Mouse (Mus musculus) embryo, embryonic 10.5 days (tissue): Measurements from ENCODE around the gene Zfhx3.

Experiments
- DNase-seq: peaks from one replicate; pipeline ENCODE4 v3.0.0-alpha.2; 2015; ENCODE audit warnings: low spot score

Gene Zfhx3

GRCm38 (mm10) chr8:108089632-108090031 lies 147.2 kb downstream of the Zfhx3 start:
- no peak for DNase-seq

DNA sequence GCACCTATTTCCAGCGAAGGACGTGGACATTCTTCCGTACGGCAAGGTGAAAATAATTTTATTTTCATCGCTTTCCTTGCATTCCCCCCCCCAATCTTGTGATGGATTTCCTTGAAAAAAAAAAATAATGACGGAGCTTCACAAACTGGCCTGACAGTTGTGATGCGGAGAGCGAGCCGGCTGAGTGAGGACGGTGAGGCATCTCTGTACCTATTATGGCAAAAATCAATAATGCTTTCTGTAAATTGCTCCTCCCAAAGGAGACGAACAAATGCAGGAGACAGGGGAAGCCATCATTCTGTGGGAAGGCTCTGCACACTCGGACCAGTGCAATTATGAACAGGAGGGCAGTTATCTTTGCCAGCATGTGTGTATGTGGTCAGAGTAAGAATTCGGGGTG lies 156.2 kb downstream of the Zfhx3 start:
- DNase-seq = no peak

- DNase-seq = peak; percentile 64
Observed at GRCm38 (mm10) chr8:108101131-108101530, 158.7 kb downstream of the Zfhx3 start.

GRCm38 (mm10) chr8:108101978-108102865 lies 159.8 kb downstream of the Zfhx3 start:
- no peak for DNase-seq

GRCm38 (mm10) chr8:108104471-108105098 lies 162.1 kb downstream of the Zfhx3 start:
- DNase-seq = peak; percentile 50

GRCm38 (mm10) chr8:108125053-108125452 lies 182.6 kb downstream of the Zfhx3 start:
- DNase-seq = no peak

- DNase-seq = no peak
Observed at GRCm38 (mm10) chr8:108125491-108125890, 183.0 kb downstream of the Zfhx3 start.

- DNase-seq = no peak
Observed at GRCm38 (mm10) chr8:108146536-108146935, 204.1 kb downstream of the Zfhx3 start.

DNA sequence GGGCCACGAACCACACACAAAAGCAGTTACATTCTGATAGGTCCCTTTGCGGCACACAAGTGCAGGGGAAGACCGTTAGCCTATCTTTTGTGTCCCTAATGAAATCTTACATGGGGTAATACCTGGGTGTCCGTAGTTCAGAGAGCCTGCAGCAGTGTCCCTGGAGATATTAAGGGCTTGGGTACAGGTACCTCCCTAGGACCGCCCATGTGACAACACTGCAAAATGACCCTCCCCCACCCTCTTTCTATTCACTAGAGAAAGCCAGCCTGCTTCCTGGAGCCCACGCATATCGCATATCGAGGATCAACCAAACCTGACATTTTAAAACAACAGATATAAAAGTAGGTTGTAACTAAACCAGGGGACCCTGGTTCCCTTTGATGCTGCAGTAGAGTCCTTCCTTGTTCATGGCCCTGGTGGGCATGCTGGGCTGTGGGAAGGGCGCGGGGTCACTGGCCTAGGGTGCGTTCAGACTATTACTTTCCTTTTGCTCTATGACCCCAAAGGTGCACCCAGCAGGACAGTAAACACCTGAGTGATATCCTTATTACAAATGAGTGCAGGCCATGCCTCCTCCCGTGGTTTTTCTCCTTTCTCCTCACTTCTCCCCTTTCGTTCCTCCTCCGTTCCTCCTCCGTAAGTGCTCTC lies 206.3 kb downstream of the Zfhx3 start:
- no peak for DNase-seq

GRCm38 (mm10) chr8:108170804-108171203 lies 228.4 kb downstream of the Zfhx3 start:
- no peak for DNase-seq

GRCm38 (mm10) chr8:108183296-108183695 lies 240.9 kb downstream of the Zfhx3 start:
- DNase-seq = no peak

- no peak for DNase-seq
Observed at GRCm38 (mm10) chr8:108183948-108184347, 241.5 kb downstream of the Zfhx3 start.

- no peak for DNase-seq
Observed at GRCm38 (mm10) chr8:108186289-108186688, 243.8 kb downstream of the Zfhx3 start.

DNA sequence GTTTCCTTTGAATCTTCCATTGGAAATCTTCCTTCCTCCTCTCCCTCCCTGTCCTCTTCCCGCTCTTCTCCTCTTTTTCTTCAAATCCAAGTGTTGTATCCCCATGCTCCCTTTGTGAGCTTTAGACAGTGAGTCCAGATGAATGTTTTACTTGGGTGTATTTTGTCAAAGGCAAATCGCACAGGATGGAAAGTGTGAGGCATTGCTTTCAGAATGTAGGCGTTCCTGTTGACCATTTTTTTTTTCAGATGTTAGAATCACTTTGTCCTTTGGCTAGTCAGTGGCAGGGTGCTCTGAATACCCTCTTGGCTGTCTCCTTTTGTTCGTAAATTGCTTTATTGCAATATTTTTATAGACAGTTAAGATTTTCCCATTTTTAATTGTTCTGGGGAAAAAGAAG lies 245.6 kb downstream of the Zfhx3 start:
- DNase-seq = no peak

DNA sequence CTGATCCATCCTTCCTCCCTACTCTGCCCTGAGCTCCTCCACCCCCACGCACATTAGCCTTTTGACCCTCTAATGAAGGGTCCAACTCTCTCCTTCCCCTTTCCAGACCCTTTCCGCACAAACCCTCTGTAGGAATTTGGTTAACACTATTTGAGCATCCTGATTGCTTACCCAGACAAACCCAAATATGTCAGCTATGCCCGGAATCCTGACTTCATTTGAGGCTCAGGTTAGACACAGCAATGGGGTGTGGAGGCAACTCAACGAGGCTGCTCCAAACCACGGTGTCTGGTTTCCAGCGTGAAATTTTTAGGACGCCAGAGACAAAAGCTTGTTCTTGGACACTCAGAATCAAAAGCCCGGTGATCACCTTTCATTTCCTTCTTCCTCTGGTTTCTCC lies 252.1 kb downstream of the Zfhx3 start:
- peak; percentile 61 for DNase-seq

GRCm38 (mm10) chr8:108215026-108215425 lies 272.6 kb downstream of the Zfhx3 start:
- no peak for DNase-seq

GRCm38 (mm10) chr8:108218171-108218840 lies 275.9 kb downstream of the Zfhx3 start:
- no peak for DNase-seq

GRCm38 (mm10) chr8:108220511-108220910 lies 278.1 kb downstream of the Zfhx3 start:
- no peak for DNase-seq

DNA sequence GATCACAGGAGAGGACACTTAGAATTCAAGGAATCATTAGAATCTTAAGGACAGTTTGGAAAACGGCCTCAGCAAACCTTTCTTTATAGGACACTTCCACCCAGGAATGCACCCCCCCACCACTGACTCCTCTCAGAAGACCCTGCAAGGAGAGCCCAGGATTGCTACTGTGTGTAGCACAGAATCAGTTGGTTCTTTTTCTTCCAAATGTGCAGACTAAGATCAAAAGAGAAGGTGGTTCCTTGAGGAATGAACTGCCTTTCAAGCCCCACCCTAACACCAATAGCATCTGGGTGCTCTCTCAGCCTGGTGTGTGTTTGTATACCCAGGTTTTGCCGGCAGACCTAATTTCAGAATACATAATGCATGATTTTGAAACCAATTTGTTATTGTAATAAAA lies 279.6 kb downstream of the Zfhx3 start:
- DNase-seq = no peak

DNA sequence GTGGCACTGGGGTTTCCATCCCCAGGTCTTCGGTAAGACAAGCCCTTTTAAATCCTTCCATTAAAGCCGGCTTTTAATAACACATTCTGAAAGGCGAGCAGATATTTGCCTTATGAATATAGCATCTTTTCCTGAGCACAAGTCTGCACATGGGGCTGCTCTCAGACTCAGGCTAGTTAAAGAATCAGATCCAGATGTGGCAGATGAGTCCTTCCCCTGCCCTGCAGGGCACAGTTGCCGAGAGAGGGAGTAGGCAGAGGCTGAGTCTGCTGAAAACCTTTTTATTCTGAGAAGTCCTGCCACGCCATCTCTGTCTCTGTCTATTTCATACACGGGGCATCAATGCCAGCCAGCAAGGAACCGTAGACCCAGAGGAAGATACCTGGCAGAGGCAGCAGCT lies 289.9 kb downstream of the Zfhx3 start:
- peak; percentile 47 for DNase-seq

- DNase-seq = peak; percentile 53
Observed at GRCm38 (mm10) chr8:108234481-108234880, 292.0 kb downstream of the Zfhx3 start.

DNA sequence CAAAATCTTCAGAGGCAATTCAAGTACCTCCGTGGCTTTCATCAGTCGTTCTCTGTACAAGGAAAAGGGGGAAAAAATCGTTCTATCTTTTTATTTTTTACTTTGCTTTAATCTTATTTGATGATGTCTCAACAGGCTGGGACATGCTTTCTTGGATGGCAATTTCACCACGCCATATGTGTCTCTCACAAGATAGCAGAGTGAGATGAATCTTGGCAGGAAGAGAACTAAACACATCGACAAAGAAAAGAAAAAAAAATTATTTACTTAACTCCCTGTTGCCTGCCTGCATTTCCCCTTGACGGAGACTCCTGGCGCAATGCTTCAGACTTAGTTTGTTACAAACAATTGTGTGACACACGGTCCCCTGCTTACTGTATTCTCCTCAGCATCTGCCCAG lies 294.3 kb downstream of the Zfhx3 start:
- DNase-seq = no peak
